Mouse (Mus musculus) forebrain, embryonic 11.5 days (tissue): ENCODE data around the gene Vmn1r208. TPM values are rescaled to one million over a fixed set of nuclear protein-coding genes. Genes with fewer than 3 reads are reported as not detected.
"Not testable (repeated sequence)": the region's sequence is repeated elsewhere in the genome, so short reads cannot be mapped to it uniquely, and the experiment has no call there.

Experiments used
- ATAC-seq: fragments of 200-750 bp; cut with Nextera tagmentation; replicated peaks from 2 replicates; pipeline ENCODE4 v1.8.0; 2017; ENCODE audit warnings: moderate TSS enrichment; ENCODE audit not compliant: low FRiP score
- DNase-seq: peaks from one replicate; pipeline ENCODE4 v3.0.0-alpha.2; 2017; ENCODE audit warnings: low spot score
- H3K27ac ChIP-seq: fragments of 300-500 bp; sonication (generic); 2 replicates; pipeline ENCODE4 v1.5.1; 2014; ENCODE audit warnings: low read depth, low read length
- H3K27me3 ChIP-seq: fragments of 300-500 bp; sonication (generic); 2 replicates; pipeline ENCODE4 v1.6.1; 2014; ENCODE audit warnings: mild to moderate bottlenecking, low read length, mixed read lengths; ENCODE audit not compliant: control insufficient read depth, insufficient read depth
- H3K36me3 ChIP-seq: fragments of 300-500 bp; sonication (generic); 2 replicates; pipeline ENCODE4 v1.6.1; 2014; ENCODE audit warnings: mild to moderate bottlenecking, low read length, moderate library complexity, mixed read lengths; ENCODE audit not compliant: control insufficient read depth, insufficient read depth
- H3K4me1 ChIP-seq: fragments of 300-500 bp; sonication (generic); replicated peaks from 2 replicates; pipeline ENCODE4 v1.6.1; 2014; ENCODE audit warnings: low read length, mixed read lengths; ENCODE audit not compliant: control insufficient read depth, insufficient read depth
- H3K4me2 ChIP-seq: fragments of 300-500 bp; sonication (generic); 2 replicates; pipeline ENCODE4 v1.6.1; 2014; ENCODE audit warnings: low read depth, mild to moderate bottlenecking, low read length, moderate library complexity, mixed read lengths; ENCODE audit not compliant: severe bottlenecking
- H3K4me3 ChIP-seq: fragments of 300-500 bp; sonication (generic); 2 replicates; pipeline ENCODE4 v1.5.1; 2014; ENCODE audit warnings: low read depth, low read length
- H3K9ac ChIP-seq: fragments of 300-500 bp; sonication (generic); 2 replicates; pipeline ENCODE4 v1.6.1; 2014; ENCODE audit warnings: low read length
- H3K9me3 ChIP-seq: fragments of 300-500 bp; sonication (generic); 2 replicates; pipeline ENCODE4 v1.6.1; 2016; ENCODE audit warnings: low read length, mixed read lengths; ENCODE audit not compliant: control insufficient read depth
- WGBS: fragments of 180-500 bp; shearing (Covaris S2); extraction: QIAGEN DNeasy Blood & Tissue Kit; methylation state at CpG from one replicate; pipeline ENCODE4 v1.1.7; 2014; 5-methylcytosine and 5-hydroxymethylcytosine counted together
- polyA plus RNA-seq: library from polyadenylated mRNA; unstranded; fragments of >200 nt; fragmentation: Nextera tagmentation; extraction: Ambion mirVana; gene quantifications from 2 replicates; pipeline ENCODE4 v1.2.1, GENCODE M21; 2014

Vmn1r208 gene
- polyA plus RNA-seq, result not detected in 2 replicates

DNA sequence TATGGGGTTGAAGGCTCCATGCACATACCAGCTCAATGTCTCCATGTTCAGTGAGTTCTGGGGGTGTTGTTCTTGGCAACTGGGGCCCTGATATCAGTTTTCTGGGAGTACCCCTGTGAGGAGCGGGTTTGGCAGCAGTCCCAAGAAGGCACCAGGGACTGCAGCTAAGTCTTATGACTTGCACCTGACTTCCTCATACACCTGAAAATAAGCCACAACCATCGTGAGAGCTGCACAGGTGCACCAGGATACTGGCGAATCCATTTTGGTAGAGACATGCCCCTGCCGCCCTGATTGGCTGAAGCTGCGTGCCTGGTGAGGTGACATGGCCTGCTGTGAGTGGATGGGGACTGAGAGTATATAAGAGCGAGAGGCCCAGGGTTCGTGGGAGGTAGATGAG lies at the start of gene Vmn1r208:
Vmn1r208 (minus strand) TSS at position 101 of the 400 bp plus-strand sequence.
- H3K9ac ChIP-seq, H3K4me1 ChIP-seq, H3K4me2 ChIP-seq, H3K27me3 ChIP-seq, H3K4me3 ChIP-seq, H3K36me3 ChIP-seq, DNase-seq, H3K9me3 ChIP-seq, H3K27ac ChIP-seq, ATAC-seq: not testable (repeated sequence)
- no CpG with 5 or more reads among the region's 7 CpGs for WGBS

DNA sequence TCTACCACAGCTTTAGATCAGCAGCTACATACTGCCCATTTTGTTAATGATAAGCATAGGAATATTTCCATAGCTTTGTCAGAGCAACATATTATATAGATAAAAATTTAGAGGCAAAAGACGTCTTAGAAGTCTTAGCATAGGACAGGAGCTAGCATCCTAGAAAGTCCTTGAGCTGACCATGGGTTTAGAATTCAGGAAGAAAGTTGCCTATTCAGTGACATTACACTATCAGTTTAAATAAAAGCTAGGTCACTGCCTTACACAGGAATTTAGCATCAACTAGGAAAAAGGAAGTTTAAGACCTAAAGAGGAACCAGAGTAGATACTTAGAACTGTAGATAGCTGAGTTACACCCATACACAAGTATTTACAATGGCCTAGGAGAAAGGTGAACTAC lies 44.4 kb upstream of the Vmn1r208 start:
- not testable (repeated sequence) for H3K36me3 ChIP-seq, ATAC-seq, H3K27me3 ChIP-seq, H3K4me1 ChIP-seq, H3K9ac ChIP-seq, H3K27ac ChIP-seq, H3K4me3 ChIP-seq, DNase-seq, H3K9me3 ChIP-seq, H3K4me2 ChIP-seq
- WGBS, result 90% methylated on average over 1 of the region's 1 CpGs

DNA sequence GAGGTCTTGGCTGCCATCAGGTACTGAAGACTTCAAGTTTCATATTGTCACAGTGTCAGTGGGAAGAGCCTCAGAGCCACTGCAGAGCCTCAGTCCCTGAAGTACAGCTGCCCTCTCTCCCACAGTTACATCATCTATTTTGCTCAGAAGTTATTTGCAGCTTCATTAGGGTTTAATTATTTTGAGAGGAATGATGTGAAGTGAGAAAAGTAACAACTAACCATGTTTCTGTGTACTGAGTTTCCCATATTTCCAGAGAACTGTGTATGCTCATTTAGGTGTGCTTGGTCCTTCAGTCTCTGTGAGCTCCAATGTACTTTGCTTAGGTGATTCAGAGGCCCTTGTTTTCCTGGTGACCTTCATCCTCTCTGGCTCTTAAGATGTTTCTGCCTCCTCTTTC lies 32.4 kb upstream of the Vmn1r208 start, which contains the start of gene Vmn1r209:
Vmn1r209 (minus strand) TSS at position 101 of the 400 bp plus-strand sequence.
- H3K36me3 ChIP-seq, H3K27me3 ChIP-seq, H3K4me1 ChIP-seq, ATAC-seq, DNase-seq, H3K4me2 ChIP-seq, H3K27ac ChIP-seq, H3K9ac ChIP-seq, H3K4me3 ChIP-seq, H3K9me3 ChIP-seq: not testable (repeated sequence)

DNA sequence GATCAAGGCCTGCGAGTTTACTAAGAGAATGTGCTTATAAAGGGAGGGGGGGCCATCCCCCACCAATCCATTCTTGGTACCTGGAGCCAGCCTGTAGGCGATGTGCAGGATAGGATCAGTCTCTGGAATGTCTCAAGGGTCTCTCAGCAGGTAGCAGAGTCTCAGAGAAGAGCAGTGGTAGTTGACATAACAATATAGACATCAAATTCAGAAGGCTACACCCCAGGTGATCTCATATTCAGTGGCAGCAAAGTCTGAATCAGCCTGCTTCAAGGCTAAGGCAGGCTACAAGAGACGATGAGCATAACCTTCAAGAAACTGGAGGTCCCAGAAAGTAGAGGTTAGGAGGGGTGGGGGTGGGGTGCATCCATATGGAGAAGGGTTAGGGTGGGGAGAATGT lies 10.9 kb upstream of the Vmn1r208 start:
- not testable (repeated sequence) for H3K4me3 ChIP-seq, H3K9ac ChIP-seq, H3K27me3 ChIP-seq, H3K4me2 ChIP-seq, DNase-seq, H3K4me1 ChIP-seq, H3K9me3 ChIP-seq, H3K36me3 ChIP-seq, ATAC-seq, H3K27ac ChIP-seq
- WGBS, result 82% methylated on average over 3 of the region's 3 CpGs

DNA sequence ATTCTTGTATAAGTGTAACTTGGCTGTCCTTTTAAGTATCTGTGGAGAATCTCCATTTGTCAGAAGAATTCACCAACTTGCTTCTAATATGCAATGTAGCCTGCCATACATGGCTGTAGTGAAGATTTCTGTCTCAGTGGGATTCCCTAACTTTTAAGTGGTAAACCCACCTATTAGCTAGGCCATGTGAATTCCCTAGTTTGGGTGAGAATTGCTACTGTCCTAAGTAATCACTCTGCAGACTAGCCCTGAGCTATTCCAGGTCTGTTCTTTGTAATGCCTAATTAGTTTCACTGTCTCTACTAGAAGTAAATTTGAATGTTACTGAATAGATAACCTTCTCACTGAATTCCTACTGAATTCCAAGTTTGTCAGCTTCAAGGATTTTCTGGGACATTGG lies 7.0 kb upstream of the Vmn1r208 start:
- not testable (repeated sequence) for H3K4me2 ChIP-seq, H3K27ac ChIP-seq, H3K27me3 ChIP-seq, H3K9me3 ChIP-seq, H3K9ac ChIP-seq, H3K36me3 ChIP-seq, ATAC-seq, DNase-seq, H3K4me1 ChIP-seq, H3K4me3 ChIP-seq

DNA sequence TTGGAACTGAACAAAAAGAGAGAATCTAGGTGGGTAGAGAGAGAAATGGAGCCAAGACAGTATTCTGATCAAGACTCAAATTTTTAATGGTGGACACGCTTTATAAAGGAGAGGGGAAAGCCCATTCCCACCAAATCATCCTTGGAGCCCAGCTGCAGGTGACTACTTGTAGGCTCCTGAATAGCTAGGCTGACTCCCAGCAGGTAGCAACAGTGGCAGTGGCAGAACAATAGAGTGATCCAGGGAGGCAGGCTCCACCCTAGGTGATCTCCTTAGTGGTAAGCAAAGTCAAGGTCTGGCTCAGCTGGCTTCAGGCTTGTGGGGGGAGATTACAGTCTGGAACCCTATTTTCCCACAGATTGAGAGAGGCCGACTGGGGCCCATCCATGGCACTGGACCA lies 5.6 kb downstream of the Vmn1r208 start:
- not testable (repeated sequence) for H3K4me1 ChIP-seq, H3K27ac ChIP-seq, H3K4me2 ChIP-seq, H3K36me3 ChIP-seq, H3K9ac ChIP-seq, H3K4me3 ChIP-seq, H3K9me3 ChIP-seq, ATAC-seq, DNase-seq, H3K27me3 ChIP-seq
- WGBS, result 50% methylated on average over 1 of the region's 2 CpGs

DNA sequence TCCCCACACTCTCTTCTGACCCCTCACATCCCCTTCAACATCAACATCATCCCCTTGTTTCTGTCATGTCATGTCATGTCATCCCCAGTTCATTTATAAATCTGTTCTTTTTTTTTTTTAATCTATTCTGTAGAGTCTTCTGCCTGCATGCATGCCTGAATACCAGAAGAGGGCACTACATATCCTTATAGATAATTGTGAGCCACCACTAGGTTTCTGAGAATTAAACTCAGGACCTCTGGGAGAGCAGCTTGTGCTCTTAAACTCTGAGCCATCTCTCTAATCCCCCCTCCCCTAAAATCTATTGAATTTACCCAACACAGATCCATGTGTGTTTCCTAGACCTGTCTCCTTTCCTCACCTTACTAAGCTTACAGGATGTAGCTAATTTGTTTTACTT lies 29.7 kb downstream of the Vmn1r208 start:
- Histone ChIP-seq H3K4me2 (no peak overlapping the region), H3K4me1 (no peaks in the 10 kb centered on the region), H3K9ac (no peak overlapping the region), H3K9me3 (no peaks in the 10 kb centered on the region), H3K27me3 (no peaks in the 10 kb centered on the region), H3K27ac (no peak overlapping the region), H3K4me3 (no peak overlapping the region), H3K36me3 (no peaks in the 10 kb centered on the region)
- ATAC-seq (no peak), DNase-seq (no peak)

DNA sequence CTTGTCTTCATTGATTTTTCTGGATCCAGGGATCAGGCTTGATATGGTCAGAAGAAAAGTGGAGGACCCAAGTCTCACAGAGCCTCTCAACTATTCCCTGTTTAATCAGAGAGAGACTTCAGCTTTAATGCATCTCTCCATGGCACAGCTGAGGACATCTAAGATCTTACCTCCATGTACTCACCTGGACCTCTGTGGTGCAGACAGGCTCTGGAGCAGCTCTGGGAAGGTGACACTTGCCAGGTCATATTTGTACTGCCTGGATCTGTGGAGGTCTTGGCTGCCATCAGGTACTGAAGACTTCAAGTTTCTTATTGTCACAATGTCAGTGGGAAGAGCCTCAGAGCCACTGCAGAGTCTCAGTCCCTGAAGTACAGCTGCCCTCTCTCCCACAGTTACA lies 47.7 kb downstream of the Vmn1r208 start, which contains the start of gene Vmn1r207-ps:
Vmn1r207-ps (minus strand) TSS at position 101 of the 400 bp plus-strand sequence.
- not testable (repeated sequence) for H3K27ac ChIP-seq, H3K36me3 ChIP-seq, DNase-seq, H3K9ac ChIP-seq, H3K4me1 ChIP-seq, ATAC-seq, H3K4me3 ChIP-seq, H3K9me3 ChIP-seq, H3K4me2 ChIP-seq, H3K27me3 ChIP-seq
